Mouse (Mus musculus): ENCODE measurements around the gene Klf4.

Gene Klf4

DNA sequence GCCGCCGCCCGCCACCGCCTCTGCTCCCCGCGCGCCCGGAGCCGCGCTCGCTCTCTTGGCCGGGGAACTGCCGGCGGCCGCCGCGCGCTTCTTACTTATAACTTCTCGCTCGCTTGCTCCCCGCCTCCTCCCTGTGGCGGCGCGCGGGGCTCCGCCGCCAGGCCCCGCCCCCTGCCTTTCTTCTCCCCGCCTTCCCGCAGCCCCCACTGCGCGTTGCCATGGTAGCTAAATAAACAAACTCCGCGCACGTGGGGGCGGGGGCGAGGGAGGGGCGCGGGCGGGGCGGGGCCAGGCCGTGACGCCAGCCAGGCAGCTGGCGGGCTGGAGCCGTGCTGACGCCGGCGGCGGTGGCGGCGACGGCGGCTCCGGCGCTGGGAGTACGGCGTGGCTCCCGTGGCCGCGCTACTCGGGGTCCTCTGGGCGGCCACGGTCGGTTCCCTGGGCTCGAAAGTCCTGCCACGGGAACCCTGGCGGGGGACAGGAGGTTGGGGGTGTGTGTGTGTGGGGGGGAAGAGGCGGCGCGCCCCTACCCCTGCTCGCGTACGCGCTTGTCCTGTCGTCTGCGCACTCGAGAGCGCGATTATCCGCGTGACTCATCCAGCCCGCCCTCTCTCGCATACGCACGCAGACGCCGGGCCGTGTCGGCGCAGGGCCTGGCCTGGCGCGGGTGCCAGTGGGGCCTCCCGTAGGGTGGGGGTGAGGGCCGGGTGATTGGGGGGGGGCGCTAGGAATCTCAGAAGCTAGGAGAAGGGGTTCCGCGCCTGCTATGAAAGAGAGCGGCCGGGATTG is at the start of gene Klf4:
Klf4 (minus strand) TSS at position 60 of the 789 bp plus-strand sequence.
- peak; percentile 91 for DNase-seq (ENCODE audit: low spot score)

DNA sequence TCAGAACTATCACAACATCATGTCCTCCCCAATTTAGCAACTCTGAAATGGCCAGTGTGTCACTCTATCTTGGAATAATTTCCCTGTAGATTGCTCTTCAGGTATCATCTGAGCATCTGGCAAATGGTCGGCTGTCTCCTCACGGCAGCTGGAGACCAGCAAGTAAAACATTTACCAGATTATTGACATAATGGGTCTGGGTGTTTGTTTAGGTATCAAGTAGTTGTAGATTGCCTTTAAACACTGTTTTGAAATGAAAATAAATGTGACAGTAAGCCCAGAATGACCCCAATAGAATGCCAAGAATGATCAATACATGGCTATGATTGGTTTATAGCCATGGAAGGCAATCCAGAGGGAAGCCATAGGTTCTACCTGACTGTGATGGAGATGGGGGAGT is 39.2 kb upstream of the Klf4 start:
- DNase-seq (ENCODE audit: low spot score): no peak

DNA sequence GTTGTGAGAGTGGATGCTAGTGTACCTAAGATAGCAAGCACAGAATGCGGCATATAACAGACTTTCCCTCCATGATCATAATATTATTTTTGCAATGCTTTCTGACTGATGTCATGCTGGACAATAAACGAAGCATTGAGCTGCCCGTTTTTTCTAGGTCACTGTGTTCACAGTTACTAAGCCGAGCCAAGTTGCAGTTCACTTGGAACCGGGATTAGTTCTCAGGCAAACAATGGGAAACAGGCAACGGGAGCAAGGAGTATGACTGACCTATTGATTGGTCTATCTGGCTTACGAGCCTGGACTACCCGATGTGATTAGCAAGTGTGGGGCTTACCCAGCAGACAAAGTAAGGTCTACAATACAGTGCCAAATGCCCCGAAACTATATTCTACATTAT is 35.7 kb upstream of the Klf4 start:
- DNase-seq (ENCODE audit: low spot score): peak; percentile 50

- DNase-seq (ENCODE audit: low spot score): peak; percentile 36
These were observed 35.3 kb upstream of the Klf4 start for GRCm38 (mm10) chr4:55567575-55567974.

GRCm38 (mm10) chr4:55564317-55564716 is 32.1 kb upstream of the Klf4 start:
- DNase-seq (ENCODE audit: low spot score): no peak

GRCm38 (mm10) chr4:55563050-55563449 is 30.8 kb upstream of the Klf4 start:
- no peak for DNase-seq (ENCODE audit: low spot score)

DNA sequence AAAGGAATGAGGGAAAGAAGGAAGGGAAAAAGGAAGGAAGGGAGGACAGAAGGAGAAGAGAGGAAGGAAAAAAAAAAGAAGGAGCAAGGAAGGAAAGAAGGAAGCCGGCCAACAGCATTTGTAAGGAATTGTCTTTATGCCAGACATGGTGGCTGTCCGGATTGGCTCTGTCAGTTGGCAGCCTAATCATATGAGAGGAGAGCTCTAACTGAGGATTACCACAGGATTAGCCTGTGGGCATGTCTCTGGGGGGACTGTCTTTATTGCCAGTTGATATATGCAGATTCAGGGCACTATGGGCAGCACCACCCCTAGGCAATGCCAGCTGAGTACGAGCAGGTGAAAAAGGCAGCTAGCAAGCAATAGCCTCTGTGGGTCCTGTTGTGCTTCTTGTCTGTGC is 29.8 kb upstream of the Klf4 start:
- no peak for DNase-seq (ENCODE audit: low spot score)

DNA sequence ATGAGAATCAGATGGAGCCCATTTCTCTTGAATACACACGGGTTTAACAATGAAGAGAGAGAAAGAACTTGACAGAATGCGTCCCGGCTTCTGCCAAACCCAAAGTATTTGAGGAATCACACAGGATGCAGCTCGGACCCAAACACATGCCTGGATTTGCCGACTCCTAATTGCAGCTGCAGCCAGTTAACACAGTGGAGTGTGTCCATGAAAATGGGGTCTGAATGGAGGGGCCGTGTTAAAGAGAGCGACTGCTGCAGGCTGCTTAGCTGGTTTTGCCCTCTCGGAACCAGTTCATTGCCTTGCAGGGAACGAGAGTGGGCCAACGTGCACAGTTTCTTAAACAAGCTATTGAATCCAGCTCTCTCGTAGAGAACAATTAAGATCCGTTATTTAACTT is 14.6 kb upstream of the Klf4 start:
- no peak for DNase-seq (ENCODE audit: low spot score)

GRCm38 (mm10) chr4:55542753-55543152 is 10.5 kb upstream of the Klf4 start:
- DNase-seq (ENCODE audit: low spot score): no peak

DNA sequence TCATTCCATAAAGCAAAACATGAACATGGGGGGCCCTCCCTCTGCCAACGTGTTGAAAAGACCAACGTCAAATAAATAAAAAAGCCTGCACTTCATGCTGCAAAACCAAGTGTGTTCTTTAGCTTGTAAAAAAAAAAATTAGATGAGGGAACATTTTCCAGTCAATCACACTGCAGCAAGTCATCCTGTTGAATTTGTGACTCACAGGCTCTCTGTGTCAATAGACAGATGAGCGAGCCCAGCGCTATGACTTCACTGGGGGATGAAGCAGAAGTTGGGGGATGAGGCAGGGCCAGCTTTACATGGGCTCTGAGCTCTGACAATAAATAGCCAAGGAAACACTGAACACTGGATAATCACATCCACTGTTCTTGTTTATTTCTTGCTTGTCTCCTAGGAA is 9.4 kb upstream of the Klf4 start:
- DNase-seq (ENCODE audit: low spot score): no peak

DNA sequence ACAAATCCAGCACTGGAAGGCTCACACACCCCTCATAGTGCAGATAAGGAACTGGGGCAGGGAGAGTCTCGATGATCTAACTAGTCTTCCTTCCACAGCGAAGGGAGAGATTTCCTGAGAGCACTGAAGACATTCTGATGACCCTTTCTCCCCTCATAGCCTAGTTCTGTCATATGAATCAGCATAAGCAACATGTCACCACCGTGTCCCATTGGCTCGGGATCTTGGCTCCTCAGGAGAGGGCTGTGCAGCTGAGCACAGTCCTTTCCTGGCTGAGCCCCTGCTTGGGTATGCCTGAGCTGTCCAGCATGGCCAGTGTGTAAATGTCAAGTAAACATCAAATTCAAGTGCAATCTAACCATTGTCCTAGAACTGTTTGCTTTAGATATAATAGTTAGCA is 9.0 kb upstream of the Klf4 start:
- no peak for DNase-seq (ENCODE audit: low spot score)

DNA sequence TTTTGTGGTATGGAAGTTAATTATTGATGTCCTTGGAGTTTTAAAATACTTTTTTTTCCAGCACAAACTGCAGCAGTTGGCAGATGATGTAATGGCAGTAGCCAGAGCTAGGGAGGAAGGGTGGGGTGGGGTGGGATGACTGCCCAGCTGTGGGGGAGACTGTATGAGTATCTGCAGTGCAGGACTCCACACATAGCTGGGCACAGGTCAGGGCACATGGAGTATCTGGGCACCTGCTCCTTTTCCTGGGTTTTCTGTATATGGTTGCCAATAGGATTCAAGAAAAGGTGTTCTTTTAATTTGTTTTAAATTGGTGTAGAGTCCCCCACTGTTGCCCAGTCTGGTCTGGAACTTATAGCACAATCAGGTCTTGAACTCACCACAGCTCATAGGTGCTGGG is 2.7 kb upstream of the Klf4 start:
- no peak for DNase-seq (ENCODE audit: low spot score)

DNA sequence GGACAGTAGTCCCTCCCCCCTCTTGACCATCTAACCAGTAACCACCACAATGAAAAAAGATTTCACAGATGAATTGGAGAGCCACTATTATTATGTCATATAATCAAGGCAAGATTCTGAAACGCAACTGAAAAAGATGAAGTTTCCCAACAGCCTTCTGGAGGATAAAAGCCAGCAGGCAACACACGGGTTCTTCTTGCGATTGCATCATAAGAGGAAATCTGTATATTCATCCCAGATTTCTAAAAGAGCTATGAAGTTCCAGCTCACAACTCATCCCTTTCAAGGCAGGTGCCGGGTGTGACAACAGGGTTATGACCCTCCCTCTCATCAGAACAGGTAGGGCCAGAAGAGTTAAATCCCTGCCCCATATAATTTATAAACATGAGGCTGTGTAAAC is 2.2 kb upstream of the Klf4 start:
- DNase-seq (ENCODE audit: low spot score): no peak

DNA sequence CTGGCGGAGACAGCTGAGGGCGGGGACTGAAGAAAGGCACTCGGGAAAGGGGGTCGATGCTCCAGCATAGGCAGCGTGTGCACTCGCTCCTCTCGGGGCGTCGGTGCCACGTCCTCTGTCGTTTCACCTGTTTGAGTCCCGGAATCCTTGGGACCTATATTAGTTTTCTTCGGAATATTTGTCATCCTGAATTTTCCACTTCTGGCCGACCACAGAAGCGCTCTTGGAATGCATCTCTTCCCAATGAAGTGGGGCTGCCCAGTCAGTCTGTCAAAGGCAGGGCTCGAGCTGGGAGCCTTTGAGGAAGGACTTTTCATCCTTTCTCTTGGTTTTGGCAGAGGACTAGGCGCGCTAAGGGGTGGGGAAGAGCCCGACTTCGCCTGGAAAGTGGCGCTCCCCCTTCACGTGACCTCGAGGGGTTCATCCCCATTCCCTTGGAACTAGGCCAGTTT is 1.6 kb upstream of the Klf4 start:
- DNase-seq (ENCODE audit: low spot score): peak; percentile 21

GRCm38 (mm10) chr4:55533196-55533802 is 1.0 kb upstream of the Klf4 start:
- no peak for DNase-seq (ENCODE audit: low spot score)

GRCm38 (mm10) chr4:55531856-55532406 is 335 bp downstream of the Klf4 start:
- DNase-seq (ENCODE audit: low spot score): no peak

DNA sequence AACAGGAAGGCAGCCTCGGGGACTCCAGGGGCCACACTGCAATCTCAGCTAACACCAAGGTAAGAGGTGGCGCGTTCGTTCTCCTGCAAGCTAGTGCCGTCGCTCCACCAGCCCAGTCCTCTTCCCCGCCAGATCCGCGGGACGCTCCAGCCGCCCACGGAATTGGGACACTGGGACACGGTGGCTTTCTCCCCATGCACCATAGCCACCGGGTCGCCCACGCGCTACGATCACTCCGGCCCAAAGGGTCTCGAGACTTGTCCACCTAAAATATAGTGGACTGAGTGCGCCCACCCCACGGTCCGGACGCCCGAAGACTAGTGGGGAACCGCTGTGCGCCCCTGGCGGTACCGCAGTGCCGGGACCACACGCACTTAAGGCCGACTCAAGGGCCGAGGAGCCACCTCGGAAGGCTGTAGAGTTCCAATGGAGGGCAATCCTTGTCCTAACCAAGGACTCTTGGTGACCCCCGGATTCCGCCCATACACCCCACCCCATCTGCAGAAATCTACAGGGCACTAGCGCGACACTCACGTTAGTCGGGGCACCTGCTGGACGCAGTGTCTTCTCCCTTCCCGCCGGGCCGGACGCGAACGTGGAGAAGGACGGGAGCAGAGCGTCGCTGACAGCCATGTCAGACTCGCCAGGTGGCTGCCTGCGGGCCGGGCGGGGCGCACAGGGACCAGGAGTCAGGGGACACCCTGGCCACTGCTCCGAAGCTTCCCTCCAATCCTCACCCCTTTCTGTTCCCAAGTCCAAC is 990 bp downstream of the Klf4 start:
- DNase-seq (ENCODE audit: low spot score): peak; percentile 64

DNA sequence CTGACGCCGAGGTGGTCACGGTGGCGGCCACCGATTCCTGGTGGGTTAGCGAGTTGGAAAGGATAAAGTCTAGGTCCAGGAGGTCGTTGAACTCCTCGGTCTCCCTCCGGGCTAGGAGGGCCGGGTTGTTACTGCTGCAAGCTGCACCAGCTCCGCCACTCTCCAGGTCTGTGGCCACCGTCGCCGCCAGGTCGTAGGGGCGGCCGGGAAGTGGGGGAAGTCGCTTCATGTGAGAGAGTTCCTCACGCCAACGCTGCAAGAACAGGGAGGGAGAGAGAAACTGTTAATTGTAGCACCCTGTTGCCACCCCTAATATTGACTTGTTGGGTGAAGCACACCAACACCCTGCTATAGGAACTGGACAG is 1.6 kb downstream of the Klf4 start:
- no peak for DNase-seq (ENCODE audit: low spot score)

- DNase-seq (ENCODE audit: low spot score): peak; percentile 83
These were observed 2.0 kb downstream of the Klf4 start for GRCm38 (mm10) chr4:55530236-55530635.

- DNase-seq (ENCODE audit: low spot score): no peak
These were observed 3.9 kb downstream of the Klf4 start for GRCm38 (mm10) chr4:55528404-55528803.

GRCm38 (mm10) chr4:55527931-55528330 is 4.3 kb downstream of the Klf4 start:
- no peak for DNase-seq (ENCODE audit: low spot score)

DNA sequence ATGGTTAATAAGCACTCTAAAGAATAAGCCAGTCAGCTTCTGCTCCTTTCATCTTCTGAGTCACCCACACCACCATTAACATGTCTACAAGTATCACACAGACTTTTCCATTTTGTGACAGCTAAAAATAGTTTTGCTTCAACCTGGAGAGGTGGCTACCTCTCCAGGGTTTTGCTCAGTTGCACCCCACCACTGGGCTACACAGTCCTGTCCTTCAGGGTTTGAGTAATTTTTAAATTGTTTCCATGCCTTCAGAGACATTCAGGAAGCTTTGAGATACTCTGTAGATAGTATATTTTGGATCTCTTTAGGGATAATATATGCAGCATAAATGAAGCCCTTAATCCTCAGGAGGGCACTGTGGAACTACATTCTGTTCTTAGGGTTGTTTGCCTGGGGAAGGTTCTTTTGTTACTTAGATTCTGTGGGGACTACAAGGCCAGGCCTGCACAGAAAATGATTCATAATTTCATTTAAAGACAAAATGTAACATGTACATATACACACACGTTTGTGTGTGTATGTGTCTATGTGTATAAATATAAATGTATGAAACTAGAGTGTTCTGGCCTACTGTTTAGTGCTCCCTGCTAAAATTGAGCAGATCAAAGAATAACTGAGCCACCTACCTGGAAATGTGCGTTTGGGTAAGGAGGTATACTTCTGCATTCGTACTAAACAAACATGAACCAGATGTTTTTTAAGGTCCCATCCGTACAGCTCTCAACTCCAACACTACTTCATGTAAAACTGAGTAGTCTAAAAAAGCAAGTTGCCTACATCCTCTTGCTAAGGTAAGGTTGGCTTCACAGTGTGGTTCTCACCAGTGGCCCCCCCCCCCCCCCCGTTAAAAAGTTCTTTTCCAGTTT is 5.8 kb downstream of the Klf4 start:
- DNase-seq (ENCODE audit: low spot score): no peak
